Mouse (Mus musculus): ENCODE measurements around the gene Tm4sf4.

The Tm4sf4 gene

DNA sequence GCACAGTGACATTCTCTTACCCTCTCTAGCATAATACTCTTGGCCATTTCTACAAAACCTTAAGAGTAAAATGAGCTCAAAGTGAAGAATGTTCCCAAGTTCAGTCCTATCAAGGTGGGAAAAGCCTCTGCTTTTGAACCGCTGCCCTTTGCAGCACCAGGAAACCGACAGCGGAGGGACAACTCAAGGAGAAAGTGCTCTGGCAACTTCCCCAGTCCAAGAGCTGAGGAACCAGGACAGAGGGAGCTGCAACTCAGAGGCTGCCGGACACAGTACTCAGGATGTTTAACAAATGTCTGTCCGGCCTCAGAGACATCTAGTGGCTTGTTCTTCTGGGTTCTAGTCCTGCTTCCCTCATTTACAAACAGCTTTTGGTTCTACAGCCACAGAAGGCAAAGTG, 56.9 kb downstream of the Tm4sf4 start:
- no peak for DNase-seq

DNA sequence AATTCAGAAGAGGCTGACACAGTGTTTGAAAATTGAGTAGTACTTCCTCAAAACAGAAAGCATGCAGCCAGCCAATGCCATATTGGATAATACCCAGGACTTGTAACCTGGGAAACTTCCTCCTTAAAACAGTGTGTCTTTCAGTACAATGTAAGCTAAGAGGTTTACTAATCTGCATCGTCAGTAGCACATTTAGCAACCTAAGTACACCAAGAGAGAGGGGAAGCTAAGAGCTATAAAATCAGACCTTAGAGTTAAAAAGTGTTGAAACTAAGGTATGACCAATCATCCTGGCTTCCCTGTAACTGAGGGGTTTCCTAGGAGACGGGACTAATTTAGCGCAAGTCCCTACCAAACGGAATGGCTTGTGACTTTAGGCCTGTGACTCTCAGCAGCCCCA, 61.0 kb downstream of the Tm4sf4 start:
- no peak for DNase-seq

DNA sequence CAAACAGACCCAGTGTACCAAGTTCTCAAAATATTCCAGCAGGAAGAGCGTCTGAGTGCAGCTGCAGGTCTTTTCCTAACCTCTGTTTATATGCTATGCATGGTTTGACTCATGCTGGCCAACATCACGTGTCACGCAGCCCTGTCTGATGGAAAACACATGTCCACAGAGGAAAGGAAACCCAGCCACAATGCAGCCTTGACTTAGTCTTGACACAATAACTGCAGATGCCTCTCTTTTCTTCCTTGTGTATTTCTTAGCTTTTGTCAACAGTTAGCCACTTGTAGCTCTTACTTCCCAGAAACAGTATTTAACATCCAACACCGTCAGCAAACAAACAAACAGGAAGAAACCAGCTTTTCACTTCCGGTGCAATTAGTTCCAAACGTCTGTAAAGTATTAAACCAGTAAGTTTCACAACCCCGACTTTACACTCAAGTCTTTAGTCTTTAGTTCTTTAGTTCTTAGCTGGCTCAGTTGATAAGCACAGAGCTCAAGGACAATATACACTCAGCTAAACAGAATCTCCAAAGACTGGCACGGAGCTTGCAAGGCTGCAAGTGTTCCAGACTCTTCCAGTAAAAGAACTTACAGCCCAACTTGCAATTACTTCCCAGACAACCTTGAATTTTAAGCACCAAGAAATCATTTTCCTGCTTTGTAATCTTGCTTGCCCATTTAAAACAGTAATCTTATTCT, 62.5 kb downstream of the Tm4sf4 start:
- DNase-seq = no peak
